Mouse (Mus musculus) kidney, adult 2 months (tissue): ENCODE results near the gene Fsd2. TPM values are rescaled to one million over a fixed set of nuclear protein-coding genes. Genes with fewer than 3 reads are reported as not detected.
A peak's percentile ranks its signal among the peaks of the same experiment; 100 is the strongest.

Experiments used
- DNase-seq: peaks from one replicate; pipeline ENCODE4 v3.0.0; 2021
- H3K27ac ChIP-seq: fragments of 200-500 bp; 2 replicates; pipeline ENCODE4 v1.5.1; 2012; ENCODE audit warnings: low read depth, low read length, control low read depth, inconsistent platforms; ENCODE audit not compliant: insufficient read depth
- H3K27me3 ChIP-seq: fragments of 200-500 bp; replicated peaks from 2 replicates; pipeline ENCODE4 v1.6.1; 2012; ENCODE audit warnings: mild to moderate bottlenecking, moderate library complexity, low read length, inconsistent platforms; ENCODE audit not compliant: control insufficient read depth, insufficient read depth
- H3K36me3 ChIP-seq: fragments of 200-500 bp; 2 replicates; pipeline ENCODE4 v1.6.1; 2012; ENCODE audit warnings: mild to moderate bottlenecking, moderate library complexity, low read length, inconsistent platforms; ENCODE audit not compliant: control insufficient read depth, insufficient read depth
- H3K4me1 ChIP-seq: fragments of 200-500 bp; 2 replicates; pipeline ENCODE4 v1.6.1; 2011; ENCODE audit warnings: low read length; ENCODE audit not compliant: control insufficient read depth, insufficient read depth
- H3K4me3 ChIP-seq: fragments of 200-500 bp; 2 replicates; pipeline ENCODE4 v1.5.1; 2011; ENCODE audit warnings: mild to moderate bottlenecking, low read depth, low read length, control low read depth; ENCODE audit not compliant: insufficient read depth
- CTCF ChIP-seq: fragments of 200-500 bp; conservative IDR thresholded peaks from 2 replicates; pipeline ENCODE4 v1.5.1; 2011; ENCODE audit warnings: low read depth, mild to moderate bottlenecking, control low read depth, low read length, moderate library complexity, mixed read lengths; ENCODE audit not compliant: insufficient read depth, insufficient read length
- POLR2A ChIP-seq: fragments of 200-500 bp; IDR thresholded peaks from one replicate; pipeline ENCODE4 v1.6.1; 2011; ENCODE audit warnings: low read depth, low read length, control low read depth
- WGBS: fragments of 180-500 bp; shearing (Covaris S2); methylation state at CpG from one replicate; pipeline ENCODE4 v1.1.7; 2018; 5-methylcytosine and 5-hydroxymethylcytosine counted together
- polyA plus RNA-seq: library from polyadenylated mRNA; depleted of rRNA; stranded (reverse); fragments of >200 nt; gene quantifications from 2 replicates; pipeline ENCODE4 v1.2.3, GENCODE M21; 2012; rRNA removed

Fsd2 gene
- polyA plus RNA-seq, 1 experiment = 0.66 TPM

- no peak for TF ChIP-seq POLR2A
- TF ChIP-seq CTCF = no peak
- Histone ChIP-seq H3K27ac (no peak within 1 kb of the TSS), H3K27me3 (no peaks in the 10 kb centered on the region), H3K36me3 (no peaks in the 10 kb centered on the region), H3K4me3 (peak within 1 kb of the TSS; percentile 44), H3K4me1 (no peaks in the 10 kb centered on the region)
- WGBS = under 1% methylated on average over 57 of the region's 57 CpGs
- DNase-seq = peak; percentile 54
Measured at GRCm38 (mm10) chr7:81493331-81494021, 73.3 kb downstream of the Fsd2 start, which contains the start of gene Ap3b2. Ap3b2 (minus strand) TSS chr7:81493925.

GRCm38 (mm10) chr7:81492628-81493027 is 74.1 kb downstream of the Fsd2 start:
- no peaks in the 10 kb centered on the region for H3K36me3 ChIP-seq
- TF ChIP-seq POLR2A (no peak), CTCF (no peak)
- DNase-seq = no peak
- no peaks in the 10 kb centered on the region for H3K27me3 ChIP-seq
- whole genome bisulfite sequencing = 51% methylated on average over 9 of the region's 9 CpGs
- H3K4me1 ChIP-seq = no peaks in the 10 kb centered on the region
- H3K4me3 ChIP-seq = no peak overlapping the region
- no peak overlapping the region for H3K27ac ChIP-seq

DNA sequence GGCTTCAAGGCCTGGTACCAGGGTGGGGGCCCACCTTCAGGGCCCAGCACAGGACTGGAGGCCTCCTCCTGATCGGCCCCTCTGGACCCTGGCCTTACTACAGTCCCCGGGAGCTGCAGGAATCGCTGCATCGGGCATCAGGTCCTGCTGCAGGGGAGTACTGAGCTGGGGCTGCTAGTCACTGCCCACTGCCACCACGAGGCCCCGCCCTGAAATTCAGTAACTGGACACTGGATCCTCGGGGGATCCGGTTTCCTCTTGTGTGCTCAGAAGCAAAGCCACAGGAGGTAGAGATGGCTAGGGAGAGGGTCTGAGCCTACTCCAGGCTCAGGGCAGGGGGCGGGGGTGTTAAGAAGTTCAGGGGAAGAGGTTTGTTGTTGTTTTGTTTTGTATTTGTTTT is 77.1 kb downstream of the Fsd2 start:
- H3K4me3 ChIP-seq = no peak overlapping the region
- no peaks in the 10 kb centered on the region for H3K27me3 ChIP-seq
- no peaks in the 10 kb centered on the region for H3K36me3 ChIP-seq
- H3K4me1 ChIP-seq = no peaks in the 10 kb centered on the region
- no peak overlapping the region for H3K27ac ChIP-seq
- WGBS = 7% methylated on average over 9 of the region's 9 CpGs
- TF ChIP-seq POLR2A = no peak
- no peak for TF ChIP-seq CTCF
- DNase-seq = no peak

Other genes starting within 250 kb of the Fsd2 start
- 1,243 and 1,376 TPM in 2 replicates for gene Rps17, start 221.7 kb downstream of the Fsd2 start, polyA plus RNA-seq
- gene Cpeb1, start 111.5 kb downstream of the Fsd2 start, polyA plus RNA-seq = 12.7 and 13.5 TPM in 2 replicates
- 0.29 and 0.44 TPM in 2 replicates for gene Ap3b2, start 73.0 kb downstream of the Fsd2 start, polyA plus RNA-seq
- 1.0 TPM in 1 of 2 replicates, not detected in the other for gene BC048679, start 68.7 kb downstream of the Fsd2 start, polyA plus RNA-seq
- gene Whamm, start 4.3 kb upstream of the Fsd2 start, polyA plus RNA-seq = 14.1 and 16.0 TPM in 2 replicates
- 0.96 and 1.1 TPM in 2 replicates for gene Homer2, start 140.6 kb upstream of the Fsd2 start, polyA plus RNA-seq
- 14.7 and 23.8 TPM in 2 replicates for gene Ramac, start 196.0 kb upstream of the Fsd2 start, polyA plus RNA-seq
- 36.8 and 40.3 TPM in 2 replicates for gene 3110040N11Rik, start 222.5 kb upstream of the Fsd2 start, polyA plus RNA-seq